Mouse (Mus musculus): ENCODE data around the gene Dcaf15.

- TF ChIP-seq MEF2A (IDR thresholded peaks at IDR 0.05; ENCODE audit: extremely low read depth, insufficient replicate concordance, low read depth, low read length, poor library complexity, severe bottlenecking) (no peak), MAZ (IDR thresholded peaks at IDR 0.05; ENCODE audit: low read depth, low read length) (no peak), CTCF (IDR thresholded peaks at IDR 0.05 in 2 of 3, conservative IDR thresholded peaks at IDR 0.05 in 1 of 3; ENCODE audit: control insufficient read depth in 1 of 3, insufficient read depth in 1 of 3, low read depth in 2 of 3, low read length in 3 of 3, poor library complexity in 1 of 3, severe bottlenecking in 1 of 3) (no peak), POLR2A (IDR thresholded peaks at IDR 0.05; ENCODE audit: control insufficient read depth in 1 of 2, insufficient read depth in 1 of 2, low read depth in 1 of 2, low read length in 2 of 2, poor library complexity in 1 of 2) (no peak)
Observed at GRCm38 (mm10) chr8:84122151-84122550, 17.6 kb upstream of the Dcaf15 start.

All from MEL (cell line).